Mouse (Mus musculus) ES-Bruce4 (cell line): ENCODE data around the gene Prtn3. TPM values are rescaled to one million over a fixed set of nuclear protein-coding genes. Genes with fewer than 3 reads are reported as not detected.
A peak's percentile ranks its signal among the peaks of the same experiment; 100 is the strongest.

Source experiments
- H3K27ac ChIP-seq: 2 replicates; pipeline ENCODE4 v1.5.1; 2012; ENCODE audit warnings: low read length, inconsistent platforms; ENCODE audit not compliant: insufficient read depth
- H3K27me3 ChIP-seq: 2 replicates; pipeline ENCODE4 v1.6.1; 2012; ENCODE audit warnings: mild to moderate bottlenecking, low read length, inconsistent platforms; ENCODE audit not compliant: control insufficient read depth, poor library complexity, insufficient read depth, severe bottlenecking
- H3K36me3 ChIP-seq: 2 replicates; pipeline ENCODE4 v1.6.1; 2012; ENCODE audit warnings: inconsistent platforms, mild to moderate bottlenecking, low read length, moderate library complexity; ENCODE audit not compliant: control insufficient read depth, poor library complexity, insufficient read depth, severe bottlenecking
- H3K4me1 ChIP-seq: one replicate; pipeline ENCODE4 v1.8.1; 2011; ENCODE audit warnings: low read length; ENCODE audit not compliant: control insufficient read depth, insufficient read depth
- H3K4me3 ChIP-seq: 2 replicates; pipeline ENCODE4 v1.5.1; 2011; ENCODE audit warnings: low read depth, mild to moderate bottlenecking, low read length
- H3K9ac ChIP-seq: 2 replicates; pipeline ENCODE4 v1.6.1; 2012; ENCODE audit warnings: low read depth, mild to moderate bottlenecking, inconsistent platforms; ENCODE audit not compliant: poor library complexity, severe bottlenecking
- H3K9me3 ChIP-seq: replicated peaks from 2 replicates; pipeline ENCODE4 v1.6.1; 2012; ENCODE audit warnings: mild to moderate bottlenecking, low read length, inconsistent platforms; ENCODE audit not compliant: control insufficient read depth, poor library complexity, insufficient read depth, severe bottlenecking
- CTCF ChIP-seq: IDR thresholded peaks from one replicate; pipeline ENCODE4 v1.8.1; 2011; ENCODE audit warnings: low read depth, low read length
- EP300 ChIP-seq: IDR thresholded peaks from 2 replicates; pipeline ENCODE4 v1.6.1; 2011; ENCODE audit warnings: low read depth, low read length; ENCODE audit not compliant: insufficient read depth
- POLR2A ChIP-seq: IDR thresholded peaks from one replicate; pipeline ENCODE4 v1.8.1; 2011; ENCODE audit warnings: low read length; ENCODE audit not compliant: insufficient read depth
- polyA plus RNA-seq: library from polyadenylated mRNA; stranded (reverse); fragments of >200 nt; gene quantifications from 2 replicates; pipeline ENCODE4 v1.2.4, GENCODE M21; 2011; ENCODE audit warnings: low read depth; ENCODE audit not compliant: missing spikeins, insufficient read depth, insufficient read length

Gene Prtn3
- polyA plus RNA-seq, 1 experiment = 13.1 TPM

DNA sequence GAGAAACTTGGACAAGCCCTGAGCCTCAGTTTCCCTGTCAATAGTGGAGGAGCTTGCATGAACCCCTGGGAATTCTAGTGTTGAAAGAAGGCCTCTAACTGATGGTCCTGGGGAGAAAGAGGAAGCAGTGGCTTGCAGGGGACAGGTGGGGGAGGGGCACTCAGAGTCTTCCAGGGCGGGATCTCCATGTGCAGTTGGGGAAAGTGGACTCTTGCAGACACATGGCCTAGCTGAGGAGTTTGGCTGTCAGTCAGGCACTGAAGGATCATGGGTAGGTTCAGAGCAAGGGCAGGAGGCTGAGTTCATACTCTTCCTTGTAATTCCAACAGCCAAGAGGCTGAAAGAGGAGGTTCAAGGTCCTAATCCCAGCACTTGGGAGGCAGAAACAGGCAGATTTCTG, 2.9 kb downstream of the Prtn3 start:
- H3K27ac ChIP-seq = no peak overlapping the region
- no peak overlapping the region for H3K4me3 ChIP-seq
- no peak overlapping the region for H3K9ac ChIP-seq
- no peaks in the 10 kb centered on the region for H3K9me3 ChIP-seq
- H3K36me3 ChIP-seq = no peaks in the 10 kb centered on the region
- peaks cover 2% of the 10 kb centered on the region for H3K4me1 ChIP-seq
- TF ChIP-seq CTCF (no peak), EP300 (no peak), POLR2A (no peak)
- no peaks in the 10 kb centered on the region for H3K27me3 ChIP-seq

- peaks cover 2% of the 10 kb centered on the region for H3K4me1 ChIP-seq
- H3K36me3 ChIP-seq = no peaks in the 10 kb centered on the region
- no peak overlapping the region for H3K9ac ChIP-seq
- H3K9me3 ChIP-seq = no peaks in the 10 kb centered on the region
- no peaks in the 10 kb centered on the region for H3K27me3 ChIP-seq
- no peak overlapping the region for H3K4me3 ChIP-seq
- no peak for TF ChIP-seq CTCF
- no peak for TF ChIP-seq EP300
- no peak for TF ChIP-seq POLR2A
- H3K27ac ChIP-seq = no peak overlapping the region
Observed at GRCm38 (mm10) chr10:79877757-79878156, 3.5 kb downstream of the Prtn3 start.

DNA sequence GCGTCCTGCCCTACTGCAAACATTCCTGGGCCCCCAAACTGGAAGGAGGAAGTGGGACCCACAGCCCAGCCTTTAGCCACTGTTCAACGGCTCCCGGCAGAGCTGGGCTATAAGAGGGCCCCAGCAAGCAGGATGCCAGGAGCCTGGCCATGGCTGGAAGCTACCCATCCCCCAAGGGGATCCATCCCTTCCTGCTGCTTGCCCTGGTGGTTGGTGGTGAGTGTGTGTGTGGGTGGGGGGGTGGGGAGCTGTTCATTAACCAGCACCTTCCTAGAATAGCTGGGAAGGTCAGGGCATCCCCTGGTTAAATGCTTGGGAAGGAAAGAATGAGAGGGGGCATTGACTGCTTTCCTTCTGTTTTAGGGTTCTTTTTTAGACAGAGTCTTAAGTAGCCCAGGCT, 5.3 kb downstream of the Prtn3 start:
- no peak for TF ChIP-seq EP300
- TF ChIP-seq CTCF = no peak
- no peak for TF ChIP-seq POLR2A
- Histone ChIP-seq H3K36me3 (no peaks in the 10 kb centered on the region), H3K4me1 (no peaks in the 10 kb centered on the region), H3K27me3 (no peaks in the 10 kb centered on the region), H3K27ac (no peak overlapping the region), H3K9me3 (no peaks in the 10 kb centered on the region), H3K9ac (no peak overlapping the region), H3K4me3 (no peak overlapping the region)

DNA sequence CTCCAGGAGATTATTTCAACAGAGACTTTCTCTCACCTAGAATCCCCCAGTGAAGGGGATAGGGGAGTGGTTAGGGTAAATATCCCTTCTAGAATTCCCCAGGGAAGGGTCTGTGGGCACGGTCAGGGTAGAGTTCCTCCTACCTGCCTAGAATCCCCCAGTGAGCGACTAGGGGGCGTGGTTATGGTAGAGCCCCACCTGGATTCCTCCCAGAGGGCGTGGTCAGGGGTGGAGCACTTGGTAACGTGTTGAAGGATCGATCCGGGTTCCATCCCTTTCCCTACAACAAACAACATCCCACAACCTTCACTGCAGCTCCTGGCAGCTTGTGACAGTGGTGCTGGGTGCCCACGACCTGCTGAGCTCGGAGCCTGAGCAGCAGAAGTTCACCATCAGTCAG, 6.4 kb downstream of the Prtn3 start:
- no peak overlapping the region for H3K9ac ChIP-seq
- peak overlapping the region; percentile 68 for H3K4me3 ChIP-seq
- H3K27me3 ChIP-seq = no peaks in the 10 kb centered on the region
- no peaks in the 10 kb centered on the region for H3K36me3 ChIP-seq
- no peaks in the 10 kb centered on the region for H3K4me1 ChIP-seq
- TF ChIP-seq CTCF (no peak), POLR2A (no peak), EP300 (no peak)
- H3K27ac ChIP-seq = no peak overlapping the region
- no peaks in the 10 kb centered on the region for H3K9me3 ChIP-seq

- Histone ChIP-seq H3K27me3 (no peaks in the 10 kb centered on the region), H3K36me3 (no peaks in the 10 kb centered on the region), H3K4me3 (peak overlapping the region; percentile 17), H3K9ac (no peak overlapping the region), H3K27ac (no peak overlapping the region), H3K4me1 (no peaks in the 10 kb centered on the region), H3K9me3 (no peaks in the 10 kb centered on the region)
- no peak for TF ChIP-seq POLR2A
- TF ChIP-seq EP300 = no peak
- no peak for TF ChIP-seq CTCF
Observed at GRCm38 (mm10) chr10:79881981-79882380, 7.7 kb downstream of the Prtn3 start.

- no peaks in the 10 kb centered on the region for H3K27me3 ChIP-seq
- no peaks in the 10 kb centered on the region for H3K36me3 ChIP-seq
- H3K4me1 ChIP-seq = no peaks in the 10 kb centered on the region
- H3K27ac ChIP-seq = no peak overlapping the region
- TF ChIP-seq EP300 (no peak), CTCF (peak; percentile 88), POLR2A (no peak)
- H3K9me3 ChIP-seq = no peaks in the 10 kb centered on the region
- no peak overlapping the region for H3K9ac ChIP-seq
- no peak overlapping the region for H3K4me3 ChIP-seq
Observed at GRCm38 (mm10) chr10:79883297-79884084, 9.2 kb downstream of the Prtn3 start.
